Mouse (Mus musculus) layer of hippocampus, adult 9-10 months (tissue): ENCODE results near the gene Swap70.
A peak's percentile ranks its signal among the peaks of the same experiment; 100 is the strongest.
"Not testable (repeated sequence)": the region's sequence is repeated elsewhere in the genome, so short reads cannot be mapped to it uniquely, and the experiment has no call there.

ENCODE experiments used
- DNase-seq: peaks from one replicate; pipeline ENCODE4 v3.0.0; 2022; ENCODE audit warnings: low spot score

The Swap70 gene

GRCm38 (mm10) chr7:110221586-110222481 is at the start of gene Swap70:
Gene Swap70, plus strand, starts transcription at chr7:110221711.
- peak; percentile 51 for DNase-seq

- no peak for DNase-seq
Measured at GRCm38 (mm10) chr7:110179208-110179607, 42.3 kb upstream of the Swap70 start.

GRCm38 (mm10) chr7:110180613-110181012 is 40.9 kb upstream of the Swap70 start:
- no peak for DNase-seq

GRCm38 (mm10) chr7:110181446-110181845 is 40.1 kb upstream of the Swap70 start:
- no peak for DNase-seq

- no peak for DNase-seq
Measured at GRCm38 (mm10) chr7:110184608-110185007, 36.9 kb upstream of the Swap70 start.

- DNase-seq = no peak
Measured at GRCm38 (mm10) chr7:110189951-110190350, 31.6 kb upstream of the Swap70 start.

GRCm38 (mm10) chr7:110193186-110193585 is 28.3 kb upstream of the Swap70 start:
- DNase-seq = no peak

- no peak for DNase-seq
Measured at GRCm38 (mm10) chr7:110197176-110197575, 24.3 kb upstream of the Swap70 start.

- no peak for DNase-seq
Measured at GRCm38 (mm10) chr7:110201933-110202332, 19.6 kb upstream of the Swap70 start.

- DNase-seq = no peak
Measured at GRCm38 (mm10) chr7:110204208-110204607, 17.3 kb upstream of the Swap70 start.

- no peak for DNase-seq
Measured at GRCm38 (mm10) chr7:110208341-110208740, 13.2 kb upstream of the Swap70 start.

- DNase-seq = no peak
Measured at GRCm38 (mm10) chr7:110209422-110209821, 12.1 kb upstream of the Swap70 start.

- DNase-seq = no peak
Measured at GRCm38 (mm10) chr7:110211025-110211424, 10.5 kb upstream of the Swap70 start.

- DNase-seq = no peak
Measured at GRCm38 (mm10) chr7:110214882-110215281, 6.6 kb upstream of the Swap70 start.

- no peak for DNase-seq
Measured at GRCm38 (mm10) chr7:110221051-110221585, 393 bp upstream of the Swap70 start.

GRCm38 (mm10) chr7:110222583-110223182 is 1.2 kb downstream of the Swap70 start:
- DNase-seq = no peak

GRCm38 (mm10) chr7:110223727-110224510 is 2.4 kb downstream of the Swap70 start:
- no peak for DNase-seq

GRCm38 (mm10) chr7:110226484-110226883 is 5.0 kb downstream of the Swap70 start:
- DNase-seq = no peak

GRCm38 (mm10) chr7:110229967-110230366 is 8.5 kb downstream of the Swap70 start:
- no peak for DNase-seq

- DNase-seq = not testable (repeated sequence)
Measured at GRCm38 (mm10) chr7:110231127-110231526, 9.6 kb downstream of the Swap70 start.

- no peak for DNase-seq
Measured at GRCm38 (mm10) chr7:110236085-110236484, 14.6 kb downstream of the Swap70 start.

- no peak for DNase-seq
Measured at GRCm38 (mm10) chr7:110237451-110237836, 15.9 kb downstream of the Swap70 start.
